Mouse (Mus musculus): Measurements from ENCODE around the gene Tmem165. TPM values are rescaled to one million over a fixed set of nuclear protein-coding genes. Genes with fewer than 3 reads are reported as not detected.

The Tmem165 gene
- total RNA-seq, 2 experiments from 2014 or later = 15.5 to 16.4 TPM

DNA sequence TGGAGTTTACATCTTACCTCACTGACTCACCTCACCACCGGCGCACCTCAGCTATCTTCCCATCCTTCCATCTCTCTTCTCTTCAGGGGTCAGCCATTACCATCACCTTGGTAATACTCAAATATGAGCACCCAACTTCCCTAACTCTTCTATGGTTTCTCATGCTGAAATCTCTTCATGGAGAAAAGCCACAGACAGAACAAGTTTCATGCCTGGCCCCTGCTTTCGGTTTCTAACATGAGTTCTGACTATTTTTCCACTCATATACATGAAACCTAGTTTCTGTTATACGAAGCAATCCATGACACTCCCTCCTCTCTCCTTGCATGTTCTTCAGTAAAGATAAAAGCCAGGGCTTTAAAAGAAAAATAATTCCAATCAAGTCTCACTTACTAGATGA lies 60.2 kb downstream of the Tmem165 start:
- DNase-seq (ENCODE audit: low spot score) = no peak

DNA sequence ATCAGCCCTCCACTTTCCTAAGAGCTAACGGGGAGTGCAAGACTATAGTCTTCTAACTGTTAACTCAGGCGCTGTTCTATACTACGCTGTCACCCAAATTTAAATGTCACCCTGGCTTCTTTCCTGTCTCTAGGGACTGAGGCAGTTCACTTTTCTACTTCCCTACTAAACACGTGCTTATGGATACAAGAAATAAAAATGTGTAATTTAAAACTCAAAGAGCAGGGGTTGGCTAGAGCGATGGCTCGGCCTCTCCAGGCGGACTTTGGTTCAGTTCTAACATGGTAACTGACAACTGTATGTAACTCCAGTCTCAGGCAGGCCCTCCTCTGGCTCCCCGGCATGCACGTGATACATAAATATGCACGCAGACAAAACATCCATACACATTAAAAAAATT lies 60.8 kb downstream of the Tmem165 start:
- no peak for DNase-seq (ENCODE audit: low spot score)

DNA sequence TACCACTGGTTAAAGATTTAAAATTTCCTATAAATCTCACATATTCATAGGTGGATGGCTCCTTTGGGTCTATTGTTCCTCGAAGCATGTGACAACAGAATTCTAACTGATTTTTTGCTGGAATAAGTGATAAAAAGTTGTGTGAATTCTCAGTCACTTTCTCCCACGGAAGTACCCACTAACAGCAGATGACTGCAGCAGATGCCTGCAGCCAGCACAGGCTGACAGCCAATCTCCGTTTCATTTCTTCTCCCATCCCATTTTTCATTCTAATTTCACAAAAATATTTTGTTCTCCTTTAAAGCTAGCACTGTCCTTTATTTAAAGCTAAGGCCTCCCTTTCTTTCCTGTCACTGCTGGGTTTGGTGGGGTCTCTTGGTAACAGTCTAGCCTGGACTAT lies 61.7 kb downstream of the Tmem165 start:
- DNase-seq (ENCODE audit: low spot score) = no peak

DNA sequence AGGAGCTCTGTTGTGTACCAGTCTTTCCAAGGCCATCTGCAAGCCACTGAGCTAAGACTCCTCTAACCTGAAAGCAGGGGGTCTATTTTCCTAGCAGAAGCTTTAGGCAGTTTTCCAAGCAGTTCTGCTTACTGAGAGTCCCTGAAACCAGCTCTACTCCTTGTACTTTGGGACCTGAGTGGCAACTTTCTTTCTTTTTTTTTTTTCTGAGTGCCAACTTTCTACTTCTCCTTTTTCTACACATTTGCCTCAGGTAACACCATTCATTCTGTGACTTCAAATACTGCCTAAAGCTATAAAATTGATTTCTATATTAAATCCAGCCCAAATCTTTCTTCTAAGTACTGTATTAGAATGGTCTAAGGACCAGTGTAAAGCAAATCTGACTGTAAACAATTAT lies 62.9 kb downstream of the Tmem165 start:
- no peak for DNase-seq (ENCODE audit: low spot score)

DNA sequence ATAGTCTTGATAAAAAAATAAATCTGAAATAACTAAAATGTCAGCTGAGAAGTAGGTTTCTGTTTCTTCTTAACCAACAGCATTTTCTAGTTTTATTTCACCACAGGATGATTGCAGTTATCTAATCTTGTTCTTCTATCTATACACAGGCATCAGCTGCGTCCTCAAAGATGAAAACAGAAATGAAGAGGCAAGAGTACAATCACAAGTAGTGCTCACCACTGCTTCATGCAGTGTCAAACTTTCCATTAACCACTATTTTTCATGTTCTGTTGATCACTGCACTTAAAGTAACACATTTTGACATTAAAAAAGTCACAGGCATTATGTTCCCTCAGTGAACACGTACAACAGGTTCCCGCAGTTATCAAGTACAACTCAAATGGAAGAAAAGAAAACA lies 67.3 kb downstream of the Tmem165 start:
- DNase-seq (ENCODE audit: low spot score) = no peak

Other genes starting within 250 kb of the Tmem165 start
- gene Kdr, start 205.4 kb upstream of the Tmem165 start, total RNA-seq (2021) = 10 to 100 TPM in 1 of 2 experiments, 1 to 10 TPM in 1; 7.6 to 19.5 TPM
- gene Srd5a3, start 43.6 kb upstream of the Tmem165 start, total RNA-seq (2021) = 1 to 10 TPM; 2.1 to 2.7 TPM
- gene Clock, start 120.9 kb downstream of the Tmem165 start, total RNA-seq (2021) = 10 to 100 TPM; 17.9 to 22.6 TPM
- not detected for gene Pdcl2, start 147.3 kb downstream of the Tmem165 start, total RNA-seq (2021)
- gene Nmu, start 179.9 kb downstream of the Tmem165 start, total RNA-seq (2021) = not detected